Mouse (Mus musculus) limb, embryonic 13.5 days (tissue): Measurements from ENCODE around the gene Pcyt1a. TPM values are rescaled to one million over a fixed set of nuclear protein-coding genes. Genes with fewer than 3 reads are reported as not detected.

Source experiments
- ATAC-seq: fragments of 200-750 bp; cut with Nextera tagmentation; 2 replicates; pipeline ENCODE4 v1.8.0; 2017; ENCODE audit warnings: low read depth, moderate number of reproducible peaks, moderate TSS enrichment; ENCODE audit not compliant: low FRiP score
- H3K27ac ChIP-seq: fragments of 300-500 bp; sonication (generic); 2 replicates; pipeline ENCODE4 v1.5.1; 2015; ENCODE audit warnings: inconsistent platforms, mild to moderate bottlenecking, moderate library complexity
- H3K27me3 ChIP-seq: fragments of 300-500 bp; sonication (generic); 2 replicates; pipeline ENCODE4 v1.6.1; 2015; ENCODE audit warnings: mild to moderate bottlenecking, inconsistent platforms
- H3K36me3 ChIP-seq: fragments of 300-500 bp; sonication (generic); 2 replicates; pipeline ENCODE4 v1.6.1; 2015; ENCODE audit warnings: inconsistent platforms, mild to moderate bottlenecking, moderate library complexity
- H3K4me1 ChIP-seq: fragments of 300-500 bp; sonication (generic); 2 replicates; pipeline ENCODE4 v1.6.1; 2015; ENCODE audit warnings: inconsistent platforms
- H3K4me2 ChIP-seq: fragments of 300-500 bp; sonication (generic); replicated peaks from 2 replicates; pipeline ENCODE4 v1.6.1; 2015; ENCODE audit warnings: inconsistent platforms, mild to moderate bottlenecking, moderate library complexity
- H3K4me3 ChIP-seq: fragments of 300-500 bp; sonication (generic); 2 replicates; pipeline ENCODE4 v1.5.1; 2015; ENCODE audit warnings: moderate library complexity, mild to moderate bottlenecking, inconsistent platforms
- H3K9ac ChIP-seq: fragments of 300-500 bp; sonication (generic); 2 replicates; pipeline ENCODE4 v1.6.1; 2015; ENCODE audit warnings: mild to moderate bottlenecking, inconsistent platforms
- H3K9me3 ChIP-seq: fragments of 300-500 bp; sonication (generic); 2 replicates; pipeline ENCODE4 v1.6.1; 2016; ENCODE audit warnings: inconsistent platforms
- WGBS: fragments of 180-500 bp; shearing (Covaris S2); methylation state at CpG from one replicate; pipeline ENCODE4 v1.1.7; 2015; 5-methylcytosine and 5-hydroxymethylcytosine counted together
- polyA plus RNA-seq: library from polyadenylated mRNA; unstranded; fragments of >200 nt; fragmentation: Nextera tagmentation; extraction: Ambion mirVana; gene quantifications from 2 replicates; pipeline ENCODE4 v1.2.1, GENCODE M21; 2015

Gene Pcyt1a
- polyA plus RNA-seq, 1 experiment from 2014 or later, result 43.3 TPM

- 86% methylated on average over 3 of the region's 3 CpGs for WGBS
- Histone ChIP-seq H3K9ac (no peak overlapping the region), H3K27me3 (no peaks in the 10 kb centered on the region), H3K36me3 (no peaks in the 10 kb centered on the region), H3K4me1 (no peaks in the 10 kb centered on the region), H3K4me2 (no peak overlapping the region), H3K27ac (no peak overlapping the region), H3K4me3 (no peak overlapping the region), H3K9me3 (no peaks in the 10 kb centered on the region)
- no peak for ATAC-seq
Measured at GRCm38 (mm10) chr16:32402818-32403217, 27.9 kb upstream of the Pcyt1a start.

- Histone ChIP-seq H3K36me3 (no peaks in the 10 kb centered on the region), H3K4me1 (no peaks in the 10 kb centered on the region), H3K9ac (no peak overlapping the region), H3K4me3 (no peak overlapping the region), H3K27ac (no peak overlapping the region), H3K9me3 (no peaks in the 10 kb centered on the region), H3K27me3 (no peaks in the 10 kb centered on the region), H3K4me2 (no peak overlapping the region)
- no peak for ATAC-seq
- WGBS, result 93% methylated on average over 9 of the region's 9 CpGs
Measured at GRCm38 (mm10) chr16:32405716-32406115, 25.0 kb upstream of the Pcyt1a start.

- no peak for ATAC-seq
- 47% methylated on average over 6 of the region's 6 CpGs for WGBS
- H3K9me3 ChIP-seq, result no peaks in the 10 kb centered on the region
- no peaks in the 10 kb centered on the region for H3K36me3 ChIP-seq
- H3K4me3 ChIP-seq, result no peak overlapping the region
- H3K27me3 ChIP-seq, result no peaks in the 10 kb centered on the region
- H3K9ac ChIP-seq, result no peak overlapping the region
- H3K4me2 ChIP-seq, result no peak overlapping the region
- H3K4me1 ChIP-seq, result no peaks in the 10 kb centered on the region
- H3K27ac ChIP-seq, result no peak overlapping the region
Measured at GRCm38 (mm10) chr16:32406671-32407070, 24.1 kb upstream of the Pcyt1a start.

- H3K36me3 ChIP-seq, result no peaks in the 10 kb centered on the region
- no peak overlapping the region for H3K4me2 ChIP-seq
- no peak overlapping the region for H3K4me3 ChIP-seq
- H3K9me3 ChIP-seq, result no peaks in the 10 kb centered on the region
- WGBS, result 80% methylated on average over 10 of the region's 10 CpGs
- ATAC-seq, result no peak
- H3K9ac ChIP-seq, result no peak overlapping the region
- no peaks in the 10 kb centered on the region for H3K27me3 ChIP-seq
- no peaks in the 10 kb centered on the region for H3K4me1 ChIP-seq
- H3K27ac ChIP-seq, result no peak overlapping the region
Measured at GRCm38 (mm10) chr16:32407730-32408129, 23.0 kb upstream of the Pcyt1a start.

- H3K4me2 ChIP-seq, result no peak overlapping the region
- no peak overlapping the region for H3K27ac ChIP-seq
- H3K27me3 ChIP-seq, result no peaks in the 10 kb centered on the region
- H3K9me3 ChIP-seq, result no peaks in the 10 kb centered on the region
- no peak for ATAC-seq
- H3K4me3 ChIP-seq, result no peak overlapping the region
- no peaks in the 10 kb centered on the region for H3K36me3 ChIP-seq
- no peak overlapping the region for H3K9ac ChIP-seq
- 43% methylated on average over 1 of the region's 1 CpGs for WGBS
- peaks cover 10% of the 10 kb centered on the region for H3K4me1 ChIP-seq
Measured at GRCm38 (mm10) chr16:32417457-32417856, 13.3 kb upstream of the Pcyt1a start.

GRCm38 (mm10) chr16:32419517-32420483 is 10.9 kb upstream of the Pcyt1a start, which contains the start of gene Tctex1d2:
Tctex1d2 (plus strand) TSS chr16:32419702.
- peak within 1 kb of the TSS; percentile 76 for H3K9ac ChIP-seq
- H3K9me3 ChIP-seq, result no peaks in the 10 kb centered on the region
- peak within 1 kb of the TSS; percentile 69 for H3K4me3 ChIP-seq
- H3K4me1 ChIP-seq, result peaks cover 10% of the 10 kb centered on the region
- 1% methylated on average over 45 of the region's 45 CpGs for WGBS
- H3K27me3 ChIP-seq, result no peaks in the 10 kb centered on the region
- H3K27ac ChIP-seq, result peak within 1 kb of the TSS; percentile 96
- H3K4me2 ChIP-seq, result peak within 1 kb of the TSS; percentile 70
- ATAC-seq, result peak; percentile 95
- no peaks in the 10 kb centered on the region for H3K36me3 ChIP-seq

GRCm38 (mm10) chr16:32427506-32427905 is 3.2 kb upstream of the Pcyt1a start:
- 83% methylated on average over 3 of the region's 3 CpGs for WGBS
- H3K27ac ChIP-seq, result no peak overlapping the region

GRCm38 (mm10) chr16:32431047-32431591 is 398 bp downstream of the Pcyt1a start:
- H3K9ac ChIP-seq, result peak overlapping the region; percentile 88
- H3K9me3 ChIP-seq, result no peaks in the 10 kb centered on the region
- peaks cover 13% of the 10 kb centered on the region for H3K4me1 ChIP-seq
- WGBS, result 2% methylated on average over 28 of the region's 28 CpGs
- peak overlapping the region; percentile 88 for H3K27ac ChIP-seq
- ATAC-seq, result no peak; the same call in none of the 2 replicates
- H3K27me3 ChIP-seq, result no peaks in the 10 kb centered on the region
- H3K4me3 ChIP-seq, result peak overlapping the region; percentile 84
- H3K36me3 ChIP-seq, result no peaks in the 10 kb centered on the region
- H3K4me2 ChIP-seq, result peak overlapping the region; percentile 93

More at GRCm38 (mm10) chr16:32427506-32427905, 3.2 kb upstream of the Pcyt1a start:
- Histone ChIP-seq H3K4me2 (no peak overlapping the region), H3K36me3 (no peaks in the 10 kb centered on the region), H3K4me3 (no peak overlapping the region), H3K27me3 (no peaks in the 10 kb centered on the region), H3K9me3 (no peaks in the 10 kb centered on the region), H3K4me1 (peaks cover 13% of the 10 kb centered on the region), H3K9ac (no peak overlapping the region)
- ATAC-seq, result no peak

- H3K27ac ChIP-seq, result no peak overlapping the region
- H3K4me2 ChIP-seq, result peak overlapping the region; percentile 93
- no peaks in the 10 kb centered on the region for H3K36me3 ChIP-seq
- H3K9me3 ChIP-seq, result no peaks in the 10 kb centered on the region
- ATAC-seq, result no peak
- H3K9ac ChIP-seq, result no peak overlapping the region
- peak overlapping the region; percentile 84 for H3K4me3 ChIP-seq
- WGBS, result 91% methylated on average over 1 of the region's 1 CpGs
- peaks cover 13% of the 10 kb centered on the region for H3K4me1 ChIP-seq
- H3K27me3 ChIP-seq, result no peaks in the 10 kb centered on the region
Measured at GRCm38 (mm10) chr16:32431926-32432325, 1.2 kb downstream of the Pcyt1a start.

- peaks cover 15% of the 10 kb centered on the region for H3K4me1 ChIP-seq
- WGBS, result 84% methylated on average over 2 of the region's 2 CpGs
- no peaks in the 10 kb centered on the region for H3K27me3 ChIP-seq
- H3K9me3 ChIP-seq, result no peaks in the 10 kb centered on the region
- H3K4me3 ChIP-seq, result no peak overlapping the region
- H3K27ac ChIP-seq, result no peak overlapping the region
- H3K4me2 ChIP-seq, result no peak overlapping the region
- no peak overlapping the region for H3K9ac ChIP-seq
- ATAC-seq, result no peak
- H3K36me3 ChIP-seq, result no peaks in the 10 kb centered on the region
Measured at GRCm38 (mm10) chr16:32433138-32433537, 2.4 kb downstream of the Pcyt1a start.

- H3K4me2 ChIP-seq, result no peak overlapping the region
- no peak overlapping the region for H3K9ac ChIP-seq
- H3K27me3 ChIP-seq, result no peaks in the 10 kb centered on the region
- peaks cover 17% of the 10 kb centered on the region for H3K4me1 ChIP-seq
- no peaks in the 10 kb centered on the region for H3K36me3 ChIP-seq
- H3K9me3 ChIP-seq, result no peaks in the 10 kb centered on the region
- no peak for ATAC-seq
- no peak overlapping the region for H3K4me3 ChIP-seq
- 58% methylated on average over 6 of the region's 6 CpGs for WGBS
- no peak overlapping the region for H3K27ac ChIP-seq
Measured at GRCm38 (mm10) chr16:32434066-32434465, 3.3 kb downstream of the Pcyt1a start.

- no peak for ATAC-seq
- no peaks in the 10 kb centered on the region for H3K27me3 ChIP-seq
- H3K36me3 ChIP-seq, result no peaks in the 10 kb centered on the region
- H3K27ac ChIP-seq, result no peak overlapping the region
- H3K4me3 ChIP-seq, result no peak overlapping the region
- no peak overlapping the region for H3K4me2 ChIP-seq
- H3K4me1 ChIP-seq, result peaks cover 16% of the 10 kb centered on the region
- H3K9me3 ChIP-seq, result no peaks in the 10 kb centered on the region
- no peak overlapping the region for H3K9ac ChIP-seq
Measured at GRCm38 (mm10) chr16:32434691-32435090, 4.0 kb downstream of the Pcyt1a start.
